Mouse (Mus musculus) heart, postnatal 14 days (tissue): ENCODE data around the gene Hist1h4k. TPM values are rescaled to one million over a fixed set of nuclear protein-coding genes. Genes with fewer than 3 reads are reported as not detected.
"Not testable (repeated sequence)": the region's sequence is repeated elsewhere in the genome, so short reads cannot be mapped to it uniquely, and the experiment has no call there.

Source experiments
- DNase-seq, 2 experiments: peaks; one replicate each; pipeline ENCODE4 v3.0.0; 2021 to 2022
- intact Hi-C: fragments of 180-260 bp; cut with DNase I; formaldehyde crosslinking; loops from one replicate; pipeline ENCODE4 v1.15.1; 2025
- long read RNA-seq, 2 experiments: library from polyadenylated mRNA; stranded (forward); transcript quantifications; one replicate each; pipeline ENCODE4 v2.0.0; 2021
- total RNA-seq, 2 experiments: library from RNA; stranded (reverse); gene quantifications; 2 replicates each; pipeline ENCODE4 v1.2.3; 2021

The Hist1h4k gene
- total RNA-seq: 100 to 1,000 TPM; 128 to 321 TPM
- long read RNA-seq, experiment 1: 0 reads
- long read RNA-seq, experiment 2, partial matches to known transcripts: 0 of 1 reads
- long read RNA-seq, experiment 2, other reads (novel, unspliced or antisense): 0 of 1 reads

DNA sequence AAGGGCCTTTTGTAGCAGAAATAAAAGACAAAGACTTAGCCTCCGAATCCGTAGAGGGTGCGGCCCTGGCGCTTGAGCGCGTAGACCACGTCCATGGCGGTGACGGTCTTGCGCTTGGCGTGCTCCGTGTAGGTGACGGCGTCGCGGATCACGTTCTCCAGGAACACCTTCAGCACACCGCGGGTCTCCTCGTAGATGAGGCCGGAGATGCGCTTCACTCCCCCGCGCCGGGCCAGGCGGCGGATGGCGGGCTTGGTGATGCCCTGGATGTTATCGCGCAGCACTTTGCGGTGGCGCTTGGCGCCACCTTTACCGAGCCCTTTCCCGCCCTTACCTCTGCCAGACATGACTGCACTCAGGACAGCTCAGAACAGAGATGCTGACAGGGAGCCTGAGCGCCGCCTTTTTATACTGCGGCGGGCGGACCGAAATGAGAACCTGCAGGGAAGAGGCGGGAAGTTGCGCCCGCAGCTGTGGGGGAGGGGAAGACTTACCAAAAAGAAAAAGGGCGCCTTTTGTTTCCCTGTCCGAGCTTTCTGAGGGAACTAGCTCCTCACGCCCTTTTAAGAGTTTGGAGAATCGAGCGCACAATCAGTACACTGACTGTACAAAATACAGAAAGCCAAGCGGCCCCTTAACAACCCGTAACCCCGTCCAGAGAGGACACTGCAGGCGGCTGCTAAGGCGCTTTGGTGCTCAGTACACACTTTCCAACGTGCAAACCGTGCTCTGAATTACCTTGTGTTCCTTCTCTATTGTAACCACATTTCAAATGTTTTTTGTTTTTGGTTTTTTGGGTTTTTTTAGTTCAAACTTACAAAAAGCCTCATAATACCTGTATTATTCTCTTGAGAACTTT lies at the start of gene Hist1h4k:
Hist1h4k (minus strand) TSS at position 347 of the 859 bp plus-strand sequence.
- intact Hi-C loops: loop anchor here (1.0 to 10.0 kb wide), 2 partner anchors 16 to 1834 kb away; partner anchors contain the start of gene Hist1h4d
- peak; percentile 88 to 93 for DNase-seq

GRCm38 (mm10) chr13:21797163-21797562 lies 46.9 kb upstream of the Hist1h4k start:
- intact Hi-C loops: loop anchor here (10.0 kb wide), 1 partner anchor 48 kb away; no protein-coding TSS in a partner anchor
- DNase-seq: not testable (repeated sequence)

DNA sequence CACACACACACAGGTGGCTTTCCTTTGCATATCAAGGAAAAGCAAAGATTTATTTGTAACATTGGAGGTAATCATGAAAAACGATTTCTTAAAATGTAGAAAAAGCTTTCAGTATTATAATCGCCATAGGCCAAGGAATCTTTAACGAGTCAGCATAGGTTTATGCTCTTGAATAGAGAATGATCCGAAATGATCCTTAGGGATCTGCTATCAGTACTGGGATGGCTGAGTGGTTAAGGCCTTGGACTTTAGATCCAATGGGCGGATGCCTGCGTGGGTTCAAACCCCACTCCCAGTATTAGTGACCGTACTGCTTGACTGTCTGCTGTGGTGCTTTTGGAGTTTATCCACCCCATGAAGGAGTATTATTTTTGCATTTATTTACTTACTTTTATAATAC lies 45.3 kb upstream of the Hist1h4k start:
- no peak for DNase-seq
- intact Hi-C loops: loop anchor here (10.0 kb wide), 1 partner anchor 49 kb away; no protein-coding TSS in a partner anchor

GRCm38 (mm10) chr13:21790601-21791283 lies 40.4 kb upstream of the Hist1h4k start:
- no peak for DNase-seq
- intact Hi-C loops: loop anchor here (10.0 kb wide), 1 partner anchor 54 kb away; no protein-coding TSS in a partner anchor

DNA sequence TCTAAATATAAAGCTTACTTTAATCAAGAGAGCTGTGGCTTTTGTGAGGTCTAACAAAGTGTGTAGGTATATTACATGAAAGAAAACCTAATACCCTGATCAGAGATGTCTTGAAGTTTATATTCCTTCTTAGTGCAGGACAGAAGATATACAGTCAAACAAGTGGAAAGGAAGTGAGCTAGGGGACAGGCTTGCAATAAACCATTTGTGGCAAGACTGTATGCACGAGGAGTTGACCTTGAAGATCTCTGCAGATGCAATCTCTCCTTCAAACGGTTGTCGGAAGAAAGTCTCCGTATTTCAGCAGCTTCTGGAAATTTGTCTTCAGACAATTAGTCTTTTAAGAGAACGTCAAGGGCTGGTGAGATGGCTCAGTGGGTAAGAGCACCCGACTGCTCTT lies 39.6 kb upstream of the Hist1h4k start:
- no peak for DNase-seq
- intact Hi-C loops: loop anchor here (10.0 kb wide), 1 partner anchor 55 kb away; no protein-coding TSS in a partner anchor

GRCm38 (mm10) chr13:21787760-21788593 lies 37.7 kb upstream of the Hist1h4k start:
- intact Hi-C loops: no loop called here
- DNase-seq: no peak

GRCm38 (mm10) chr13:21786899-21787629 lies 36.8 kb upstream of the Hist1h4k start, which contains the start of the genes Hist1h2an and Hist1h2bp:
Hist1h2an (minus strand) TSS chr13:21787218.
Hist1h2bp (plus strand) TSS chr13:21787461.
- intact Hi-C loops: not testable (repeated sequence)
- DNase-seq: peak; percentile 77 to 87

DNA sequence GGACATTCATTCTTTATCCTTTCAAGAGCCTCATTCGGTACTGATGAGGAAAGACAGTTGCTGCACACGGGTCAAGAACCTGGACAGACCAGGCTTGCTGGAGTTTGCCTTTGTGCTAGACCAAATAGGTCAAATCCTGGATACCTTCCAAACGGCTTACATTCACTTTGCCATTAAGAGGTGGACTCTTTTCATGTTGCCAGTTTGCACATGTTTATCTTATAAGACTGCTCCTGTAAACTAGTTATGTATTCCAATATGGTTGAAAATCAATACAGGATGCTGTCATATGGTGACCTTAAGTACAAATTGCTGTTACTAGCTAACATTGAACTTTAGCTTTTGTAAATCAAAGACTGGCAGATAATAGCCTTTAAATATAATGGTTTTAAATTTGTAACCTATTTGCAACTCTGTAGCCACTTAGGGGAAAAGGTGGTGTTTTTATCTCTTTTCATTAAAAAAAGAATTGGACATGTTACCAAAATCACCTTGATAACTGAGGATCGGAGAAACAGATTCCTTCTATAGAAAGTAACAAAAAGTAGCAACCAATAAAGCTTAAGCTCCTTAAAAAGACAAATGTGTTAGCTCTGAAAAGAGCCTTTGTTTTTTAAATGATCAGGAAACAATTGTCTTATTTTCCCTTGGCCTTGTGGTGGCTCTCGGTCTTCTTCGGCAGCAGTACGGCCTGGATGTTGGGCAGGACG lies 36.0 kb upstream of the Hist1h4k start:
- no peak for DNase-seq
- intact Hi-C loops: no loop called here

GRCm38 (mm10) chr13:21784311-21784710 lies 34.0 kb upstream of the Hist1h4k start:
- no peak for DNase-seq
- intact Hi-C loops: no loop called here

- DNase-seq: peak; percentile 3 to 24
- intact Hi-C loops: no loop called here
These were observed 33.4 kb upstream of the Hist1h4k start for GRCm38 (mm10) chr13:21783734-21784161.

GRCm38 (mm10) chr13:21783255-21783617 lies 32.9 kb upstream of the Hist1h4k start, which contains the start of gene Hist1h3i:
Hist1h3i (minus strand) TSS chr13:21783370.
- DNase-seq: peak; percentile 22 to 49
- intact Hi-C loops: no loop called here

GRCm38 (mm10) chr13:21782361-21783254 lies 32.3 kb upstream of the Hist1h4k start:
- DNase-seq: peak in 1 of 2 experiments; percentile 20
- intact Hi-C loops: not testable (repeated sequence)

DNA sequence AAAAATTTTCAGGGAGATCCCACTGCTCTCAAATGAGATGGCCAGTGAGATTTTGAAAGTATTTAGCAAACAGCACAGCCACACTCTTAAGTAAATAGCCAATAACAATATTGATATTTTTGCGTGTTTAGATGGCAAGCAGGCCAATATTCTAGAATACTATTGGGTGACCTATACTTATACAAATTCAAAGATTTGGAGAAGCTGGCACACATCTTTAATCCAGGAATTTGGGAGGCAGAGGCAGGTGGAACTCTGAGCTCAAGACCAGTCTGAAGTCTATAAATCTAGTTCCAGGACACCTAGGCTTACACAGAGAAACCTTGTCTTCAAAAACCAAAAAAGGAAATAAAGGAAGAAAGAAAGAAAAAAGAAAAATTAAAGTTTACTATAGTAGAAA lies 31.3 kb upstream of the Hist1h4k start:
- intact Hi-C loops: loop anchor here (2.0 kb wide), 1 partner anchor 71 kb away; no protein-coding TSS in a partner anchor

DNA sequence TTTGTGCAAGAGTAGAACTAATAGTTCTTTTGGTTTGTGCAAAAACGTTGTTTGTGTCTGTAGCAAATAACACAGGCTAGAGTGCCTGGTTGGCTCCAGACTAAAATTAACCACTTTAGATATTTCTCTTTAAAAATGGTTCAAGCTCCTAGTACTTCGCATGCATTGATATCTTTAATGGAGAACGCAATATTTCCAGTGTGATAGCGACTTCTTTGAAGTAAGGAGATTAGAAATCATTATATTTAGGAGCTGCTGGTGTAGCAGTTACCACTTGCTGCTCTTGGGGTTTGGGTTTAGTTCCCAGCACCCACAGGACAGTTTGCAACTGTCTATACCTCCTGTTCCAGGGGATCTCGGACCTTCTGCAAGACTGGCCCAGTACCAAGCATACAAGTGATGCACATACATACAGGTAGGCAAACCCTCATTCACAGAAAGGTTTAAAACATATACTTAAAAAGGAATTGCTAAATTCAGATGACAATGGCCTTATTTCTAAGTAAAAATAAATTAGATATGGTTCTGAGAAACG lies 30.8 kb upstream of the Hist1h4k start:
- intact Hi-C loops: loop anchor here (2.0 kb wide), 1 partner anchor 70 kb away; no protein-coding TSS in a partner anchor
- DNase-seq: no peak

More for the DNA sequence above, 31.3 kb upstream of the Hist1h4k start:
- DNase-seq: no peak

GRCm38 (mm10) chr13:21779767-21780731 lies 29.7 kb upstream of the Hist1h4k start, which contains the start of gene Hist1h1b:
Hist1h1b (minus strand) TSS chr13:21780625.
- intact Hi-C loops: loop anchor here (2.0 kb wide), 2 partner anchors 27 to 69 kb away; partner anchors contain the start of gene Hist1h2ak

More at GRCm38 (mm10) chr13:21779767-21780731, 29.7 kb upstream of the Hist1h4k start, which contains the start of gene Hist1h1b:
- peak; percentile 53 to 56 for DNase-seq
